Mouse (Mus musculus): ENCODE results near the gene Rps27rt.
"Not testable (repeated sequence)": the region's sequence is repeated elsewhere in the genome, so short reads cannot be mapped to it uniquely, and the experiment has no call there.

Rps27rt gene

GRCm38 (mm10) chr9:114979969-114980368, 2.6 kb downstream of the Rps27rt start:
- peak; percentile 17 for DNase-seq

- peak; percentile 79 for DNase-seq
These were observed 4.0 kb downstream of the Rps27rt start, which contains the start of gene Osbpl10 for GRCm38 (mm10) chr9:114978281-114979111. Osbpl10 (plus strand) TSS chr9:114978569.

GRCm38 (mm10) chr9:114977461-114978280, 4.9 kb downstream of the Rps27rt start:
- peak; percentile 39 for DNase-seq

GRCm38 (mm10) chr9:114966286-114966685, 16.3 kb downstream of the Rps27rt start:
- DNase-seq: not testable (repeated sequence)

- no peak for DNase-seq
These were observed 18.4 kb downstream of the Rps27rt start for GRCm38 (mm10) chr9:114964093-114964492.

- no peak for DNase-seq
These were observed 21.7 kb downstream of the Rps27rt start for GRCm38 (mm10) chr9:114960844-114961243.

GRCm38 (mm10) chr9:114960043-114960789, 22.3 kb downstream of the Rps27rt start:
- no peak for DNase-seq

GRCm38 (mm10) chr9:114956945-114957344, 25.6 kb downstream of the Rps27rt start:
- no peak for DNase-seq

- no peak for DNase-seq
These were observed 27.2 kb downstream of the Rps27rt start for GRCm38 (mm10) chr9:114955340-114955739.

- no peak for DNase-seq
These were observed 29.7 kb downstream of the Rps27rt start for GRCm38 (mm10) chr9:114952866-114953265.

GRCm38 (mm10) chr9:114948395-114948794, 34.1 kb downstream of the Rps27rt start:
- DNase-seq: no peak

- DNase-seq: no peak
These were observed 37.0 kb downstream of the Rps27rt start for GRCm38 (mm10) chr9:114945576-114945975.

- no peak for DNase-seq
These were observed 37.9 kb downstream of the Rps27rt start for GRCm38 (mm10) chr9:114944642-114945041.

GRCm38 (mm10) chr9:114936687-114937086, 45.9 kb downstream of the Rps27rt start:
- no peak for DNase-seq

GRCm38 (mm10) chr9:114935321-114935720, 47.2 kb downstream of the Rps27rt start:
- DNase-seq: no peak

GRCm38 (mm10) chr9:114934231-114934630, 48.3 kb downstream of the Rps27rt start:
- DNase-seq: no peak

- DNase-seq: peak; percentile 96
These were observed 48.8 kb downstream of the Rps27rt start, which contains the start of gene Gpd1l for GRCm38 (mm10) chr9:114933723-114934171. Gpd1l (minus strand) TSS chr9:114933987.

- no peak for DNase-seq
These were observed 49.4 kb downstream of the Rps27rt start for GRCm38 (mm10) chr9:114933037-114933722.

GRCm38 (mm10) chr9:114932607-114933006, 49.9 kb downstream of the Rps27rt start:
- no peak for DNase-seq

All from right cerebral cortex, postnatal 14 days (tissue).